Mouse (Mus musculus): Measurements from ENCODE around the gene Wnk3. TPM values are rescaled to one million over a fixed set of nuclear protein-coding genes. Genes with fewer than 3 reads are reported as not detected.

Wnk3 gene
- polyA plus RNA-seq, 1 experiment from 2014 or later: 4.2 TPM

DNA sequence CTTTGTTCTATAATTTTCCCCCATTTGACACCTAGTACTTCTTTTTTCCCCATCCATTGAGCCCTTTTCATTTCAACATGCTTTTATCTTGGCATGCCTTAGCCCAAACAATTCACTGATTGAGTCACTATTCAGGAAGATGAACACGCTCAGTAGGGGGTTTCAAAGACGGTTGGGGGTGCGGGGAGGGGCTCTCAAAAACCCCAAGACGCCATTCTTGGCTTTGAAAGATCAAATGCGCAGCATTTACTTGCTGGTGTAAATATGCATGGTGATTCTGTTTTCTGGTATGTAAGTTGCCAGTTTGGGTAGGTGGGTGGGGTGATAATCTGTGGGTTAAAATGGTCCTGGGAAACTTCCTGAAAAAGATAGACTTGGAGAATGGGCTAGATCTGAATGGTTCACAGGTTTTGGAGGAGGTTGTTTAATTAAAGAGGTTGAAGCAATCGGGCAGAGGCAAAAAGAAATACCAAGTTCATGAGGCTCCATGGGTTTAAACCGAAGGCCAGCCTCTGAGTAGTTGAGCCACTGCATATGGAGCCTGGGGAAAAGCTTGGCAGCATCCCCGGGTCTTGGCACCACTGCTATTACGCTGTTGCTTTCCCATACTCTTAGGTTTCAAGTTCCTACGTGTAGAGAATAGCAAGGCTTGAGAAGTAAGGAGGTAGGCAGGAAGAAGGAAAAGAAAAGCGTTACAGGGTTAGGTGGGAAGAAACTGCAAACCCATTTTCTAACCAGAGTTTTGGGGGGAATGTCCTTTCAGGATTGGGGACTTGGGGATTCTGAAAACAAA lies 147.7 kb downstream of the Wnk3 start:
- 40% methylated on average over 11 of the region's 11 CpGs for WGBS
- Histone ChIP-seq H3K4me3 (peak overlapping the region; percentile 65), H3K27me3 (peaks cover 28% of the 10 kb centered on the region), H3K9me3 (no peaks in the 10 kb centered on the region), H3K36me3 (no peaks in the 10 kb centered on the region), H3K4me1 (peaks cover 9% of the 10 kb centered on the region; the same call in 1 of the 2 replicates), H3K27ac (no peak overlapping the region; the same call in 1 of the 2 replicates), H3K4me2 (peak overlapping the region; percentile 69), H3K9ac (peak overlapping the region; percentile 76)
- no peak for ATAC-seq (ENCODE audit: insufficient number of reproducible peaks, insufficient read depth, low FRiP score, low TSS enrichment, low read depth)

- no peaks in the 10 kb centered on the region for H3K36me3 ChIP-seq
- H3K4me3 ChIP-seq: no peak overlapping the region
- H3K4me2 ChIP-seq: no peak overlapping the region
- no peaks in the 10 kb centered on the region for H3K9me3 ChIP-seq
- no peak for ATAC-seq (ENCODE audit: insufficient number of reproducible peaks, insufficient read depth, low FRiP score, low TSS enrichment, low read depth)
- H3K4me1 ChIP-seq: peaks cover 9% of the 10 kb centered on the region; the same call in 1 of the 2 replicates
- peaks cover 30% of the 10 kb centered on the region for H3K27me3 ChIP-seq
- H3K9ac ChIP-seq: no peak overlapping the region
- H3K27ac ChIP-seq: no peak overlapping the region
Measured at GRCm38 (mm10) chrX:151347278-151347677, 149.4 kb downstream of the Wnk3 start.

DNA sequence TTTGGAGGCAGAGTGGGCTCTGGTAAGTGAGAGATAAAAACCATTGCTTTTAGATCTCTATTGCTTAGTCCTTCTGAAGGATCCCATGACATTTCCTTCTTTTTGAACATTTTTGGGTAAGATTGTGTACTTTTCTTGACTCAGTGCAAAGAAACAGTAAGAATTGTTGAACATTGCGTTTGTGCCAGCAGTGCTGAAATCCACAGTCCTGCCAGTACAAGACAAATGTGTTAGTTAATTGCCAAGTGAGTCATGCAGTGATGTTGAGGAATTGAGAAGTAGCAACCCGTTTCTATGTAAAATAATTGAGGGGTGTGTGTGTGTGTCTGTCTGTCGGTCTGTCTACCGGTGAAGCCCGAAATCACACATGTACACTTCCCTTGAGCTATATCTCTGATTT lies 151.4 kb downstream of the Wnk3 start:
- no peak overlapping the region for H3K4me3 ChIP-seq
- no peak overlapping the region for H3K27ac ChIP-seq
- H3K4me1 ChIP-seq: peaks cover 9% of the 10 kb centered on the region; the same call in 1 of the 2 replicates
- WGBS: 89% methylated on average over 5 of the region's 5 CpGs
- no peak for ATAC-seq (ENCODE audit: insufficient number of reproducible peaks, insufficient read depth, low FRiP score, low TSS enrichment, low read depth)
- no peaks in the 10 kb centered on the region for H3K9me3 ChIP-seq
- peaks cover 24% of the 10 kb centered on the region for H3K27me3 ChIP-seq
- no peaks in the 10 kb centered on the region for H3K36me3 ChIP-seq
- H3K9ac ChIP-seq: no peak overlapping the region
- no peak overlapping the region for H3K4me2 ChIP-seq

Other genes with a start within 250 kb of the Wnk3 start
- 31.3 and 31.6 TPM in 2 replicates for gene Gnl3l, start 180.8 kb upstream of the Wnk3 start, polyA plus RNA-seq (2015; fragmentation: Nextera tagmentation; extraction: Ambion mirVana)
- gene Fgd1, start 151.9 kb upstream of the Wnk3 start, polyA plus RNA-seq (2015; fragmentation: Nextera tagmentation; extraction: Ambion mirVana): 14.9 and 15.9 TPM in 2 replicates
- 35.9 and 42.4 TPM in 2 replicates for gene Tsr2, start 101.5 kb upstream of the Wnk3 start, polyA plus RNA-seq (2015; fragmentation: Nextera tagmentation; extraction: Ambion mirVana)
- gene Fam120c, start 146.1 kb downstream of the Wnk3 start, polyA plus RNA-seq (2015; fragmentation: Nextera tagmentation; extraction: Ambion mirVana): 3.7 and 3.8 TPM in 2 replicates